Mouse (Mus musculus) cerebellum, adult 2 months (tissue): ENCODE data around the gene Cnn2. TPM values are rescaled to one million over a fixed set of nuclear protein-coding genes. Genes with fewer than 3 reads are reported as not detected.
"Not testable (repeated sequence)": the region's sequence is repeated elsewhere in the genome, so short reads cannot be mapped to it uniquely, and the experiment has no call there.

Experiments used
- DNase-seq, 2 experiments: peaks; one replicate each; pipeline ENCODE4 v3.0.0; 2021
- H3K27ac ChIP-seq: fragments of 200-500 bp; 2 replicates; pipeline ENCODE4 v1.5.1; 2012; ENCODE audit warnings: low read length, control low read depth, inconsistent platforms; ENCODE audit not compliant: insufficient read depth
- H3K27me3 ChIP-seq: fragments of 200-500 bp; 2 replicates; pipeline ENCODE4 v1.6.1; 2012; ENCODE audit warnings: inconsistent platforms, mild to moderate bottlenecking, low read length, moderate library complexity; ENCODE audit not compliant: control insufficient read depth, insufficient read depth
- H3K4me1 ChIP-seq: fragments of 200-500 bp; 2 replicates; pipeline ENCODE4 v1.6.1; 2011; ENCODE audit warnings: low read length; ENCODE audit not compliant: control insufficient read depth, insufficient read depth
- H3K4me3 ChIP-seq: fragments of 200-500 bp; replicated peaks from 2 replicates; pipeline ENCODE3; 2011; ENCODE audit warnings: mild to moderate bottlenecking, low read depth, low read length, control low read depth; ENCODE audit not compliant: insufficient read depth
- CTCF ChIP-seq: fragments of 200-500 bp; IDR thresholded peaks from 2 replicates; pipeline ENCODE4 v1.5.1; 2011; ENCODE audit warnings: low read depth, mild to moderate bottlenecking, control low read depth, low read length, moderate library complexity, borderline replicate concordance; ENCODE audit not compliant: insufficient read depth
- POLR2A ChIP-seq: fragments of 200-500 bp; IDR thresholded peaks from 2 replicates; pipeline ENCODE4 v1.6.1; 2011; ENCODE audit warnings: low read length, control low read depth, borderline replicate concordance; ENCODE audit not compliant: insufficient read depth
- WGBS: fragments of 180-500 bp; shearing (Covaris S2); methylation state at CpG from one replicate; pipeline ENCODE4 v1.1.7; 2018; 5-methylcytosine and 5-hydroxymethylcytosine counted together
- polyA plus RNA-seq: library from polyadenylated mRNA; depleted of rRNA; stranded (reverse); fragments of >200 nt; gene quantifications from 2 replicates; pipeline ENCODE4 v1.2.3, GENCODE M21; 2012

The Cnn2 gene
- polyA plus RNA-seq, 1 experiment: 8.2 TPM

DNA sequence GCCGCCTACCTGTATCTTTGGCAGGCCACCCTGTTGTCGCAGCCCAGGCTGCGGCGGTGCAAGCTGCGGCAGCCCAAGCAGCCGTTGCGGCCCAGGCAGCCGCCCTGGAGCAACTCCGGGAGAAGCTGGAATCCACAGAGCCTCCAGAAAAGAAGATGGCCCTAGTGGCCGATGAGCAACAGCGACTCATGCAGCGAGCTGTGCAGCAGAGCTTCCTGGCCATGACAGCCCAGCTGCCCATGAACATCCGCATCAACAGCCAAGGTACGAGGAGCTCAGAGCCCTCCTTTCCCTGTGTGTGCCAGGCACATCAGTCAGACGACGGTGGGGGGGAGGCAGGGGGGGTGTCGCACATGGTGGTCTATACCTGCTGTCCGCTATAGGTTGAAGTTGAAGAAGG, 37.7 kb upstream of the Cnn2 start:
- no peaks in the 10 kb centered on the region for H3K27me3 ChIP-seq
- TF ChIP-seq POLR2A: no peak
- TF ChIP-seq CTCF: no peak
- peaks cover 5% of the 10 kb centered on the region; the same call in 1 of the 2 replicates for H3K4me1 ChIP-seq
- 76% methylated on average over 18 of the region's 18 CpGs for WGBS
- no peak for DNase-seq
- no peak overlapping the region for H3K27ac ChIP-seq
- H3K4me3 ChIP-seq: no peak overlapping the region

DNA sequence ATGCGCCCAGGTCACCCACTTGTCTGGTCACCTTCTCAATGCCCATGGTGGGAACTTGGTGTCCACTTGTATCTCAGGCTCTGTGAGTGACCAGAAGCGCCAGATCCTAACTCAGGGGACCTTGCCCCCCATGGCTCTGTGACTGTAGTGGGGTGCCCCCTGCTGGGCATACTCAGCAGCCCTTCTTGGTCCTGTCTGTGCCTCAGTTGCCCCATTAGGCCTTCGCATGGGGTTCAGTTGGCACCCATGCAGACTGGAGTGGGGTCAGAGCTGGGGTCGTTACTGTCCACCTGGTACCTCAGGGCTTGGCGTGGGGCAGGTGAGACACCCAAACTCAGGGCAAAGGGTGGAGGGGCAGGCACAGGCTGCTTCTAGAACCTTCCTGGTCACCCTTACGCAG, 34.4 kb upstream of the Cnn2 start:
- no peak for TF ChIP-seq POLR2A
- peak; percentile 51 for TF ChIP-seq CTCF
- Histone ChIP-seq H3K27ac (no peak overlapping the region), H3K4me3 (no peak overlapping the region), H3K27me3 (no peaks in the 10 kb centered on the region), H3K4me1 (no peaks in the 10 kb centered on the region; the same call in 1 of the 2 replicates)
- WGBS: 85% methylated on average over 6 of the region's 6 CpGs
- DNase-seq: no peak

DNA sequence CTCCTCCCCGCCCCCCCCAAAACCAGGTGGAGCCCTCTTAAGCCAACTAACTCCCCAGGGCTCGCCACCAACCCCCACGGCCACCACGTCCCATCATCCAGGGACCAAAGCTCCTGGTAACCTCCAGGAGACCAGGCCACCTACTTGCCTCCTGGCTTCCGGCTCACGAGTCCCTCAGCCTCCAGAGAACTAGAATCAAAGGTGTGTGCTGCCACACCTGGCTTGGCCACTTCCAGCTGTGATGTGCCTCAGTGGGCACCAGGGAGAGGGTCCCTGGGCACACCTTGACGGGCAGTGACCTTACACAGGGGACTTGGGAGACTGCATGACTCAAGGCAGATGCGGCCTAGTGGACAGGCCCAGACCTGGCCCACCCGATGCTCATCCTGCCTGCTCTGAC, 32.7 kb upstream of the Cnn2 start:
- no peak for TF ChIP-seq POLR2A
- no peak for TF ChIP-seq CTCF
- DNase-seq: no peak
- 78% methylated on average over 9 of the region's 9 CpGs for WGBS
- H3K27me3 ChIP-seq: no peaks in the 10 kb centered on the region
- no peaks in the 10 kb centered on the region; the same call in 1 of the 2 replicates for H3K4me1 ChIP-seq
- no peak overlapping the region for H3K27ac ChIP-seq
- H3K4me3 ChIP-seq: no peak overlapping the region

DNA sequence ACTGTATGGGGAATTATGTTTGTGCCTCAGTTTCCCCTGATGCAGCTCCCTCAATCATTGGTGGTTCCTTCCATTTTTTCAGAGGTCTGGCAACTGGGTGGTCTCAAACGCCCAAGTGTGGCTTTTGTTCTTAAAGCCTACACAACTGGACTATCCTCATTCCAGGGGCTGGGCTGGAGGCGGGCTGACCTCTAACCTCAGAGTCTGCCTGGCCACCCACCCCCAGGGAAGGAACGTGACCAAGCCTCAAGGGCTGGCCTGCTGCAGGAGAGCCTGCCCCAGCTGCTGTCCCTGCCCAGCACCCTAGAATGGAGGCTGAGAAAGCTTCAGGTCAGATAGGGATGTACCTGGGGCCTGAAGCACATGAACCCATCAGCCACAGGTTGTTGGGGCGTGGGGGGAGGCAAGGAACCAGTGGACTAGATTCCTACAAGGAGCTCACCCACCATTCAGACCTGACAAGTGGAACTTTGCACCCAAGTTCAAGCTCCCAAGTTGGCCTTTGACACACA, 31.7 kb upstream of the Cnn2 start:
- H3K4me3 ChIP-seq: no peak overlapping the region
- no peak for DNase-seq
- 36% methylated on average over 4 of the region's 4 CpGs for WGBS

DNA sequence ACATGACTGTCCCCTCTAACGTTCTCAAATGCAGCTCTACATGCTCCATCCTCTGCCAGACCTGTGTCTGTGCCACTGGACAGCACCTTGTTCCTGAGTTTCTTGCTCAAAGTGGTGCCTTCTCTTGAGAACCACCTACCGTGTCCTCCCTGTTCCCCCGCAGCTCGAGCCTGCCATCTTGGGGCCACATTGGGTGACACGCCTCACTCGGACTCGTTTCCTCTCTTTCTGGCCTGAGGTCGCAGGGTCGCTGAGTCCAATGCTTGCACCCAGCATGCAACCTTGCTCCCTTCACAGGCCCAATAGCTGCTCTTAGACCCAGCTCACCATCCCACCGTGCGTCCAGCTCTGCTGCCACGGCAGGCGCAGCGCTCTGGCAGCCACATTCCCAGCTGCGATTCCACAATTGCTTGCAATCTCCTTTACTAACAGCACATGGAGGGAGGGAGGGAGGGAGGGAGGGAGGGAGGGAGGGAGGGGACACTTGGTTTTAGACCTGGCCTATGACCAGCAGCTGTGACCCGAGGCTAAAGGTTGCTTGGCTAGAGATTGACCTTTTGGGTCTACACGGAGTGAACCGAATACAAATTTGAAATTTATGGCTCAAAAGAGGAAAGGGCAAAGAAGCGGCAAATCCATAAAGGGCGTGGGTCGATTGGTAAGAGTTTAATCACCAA, 30.1 kb upstream of the Cnn2 start:
- TF ChIP-seq CTCF: peak; percentile 97
- TF ChIP-seq POLR2A: no peak
- DNase-seq: peak; percentile 77 to 87
- no peaks in the 10 kb centered on the region for H3K27me3 ChIP-seq
- 11% methylated on average over 21 of the region's 21 CpGs for WGBS
- no peaks in the 10 kb centered on the region; the same call in 1 of the 2 replicates for H3K4me1 ChIP-seq
- H3K4me3 ChIP-seq: peak overlapping the region; percentile 3
- no peak overlapping the region for H3K27ac ChIP-seq

More for the DNA sequence above, 31.7 kb upstream of the Cnn2 start:
- H3K4me1 ChIP-seq: no peaks in the 10 kb centered on the region; the same call in 1 of the 2 replicates
- TF ChIP-seq POLR2A: no peak
- TF ChIP-seq CTCF: no peak
- H3K27me3 ChIP-seq: no peaks in the 10 kb centered on the region
- H3K27ac ChIP-seq: no peak overlapping the region

DNA sequence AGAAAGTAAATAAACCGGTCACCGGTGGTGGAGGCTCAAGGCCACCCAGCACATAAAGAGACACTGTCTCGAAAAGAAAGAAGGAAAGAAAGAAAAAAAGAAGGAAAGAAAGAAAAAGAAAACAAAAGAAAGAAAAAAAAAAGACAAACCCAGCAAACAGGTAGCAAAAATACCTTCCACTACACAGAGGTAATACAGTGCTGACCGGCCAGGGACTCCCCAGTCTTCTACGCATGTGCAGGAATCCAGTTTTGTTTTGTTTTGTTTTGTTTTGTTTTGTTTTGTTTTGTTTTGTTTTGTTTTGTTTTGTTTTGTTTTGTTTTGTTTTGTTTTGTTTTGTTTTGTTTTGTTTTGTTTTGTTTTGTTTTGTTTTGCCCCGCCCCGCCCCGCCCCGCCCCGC, 29.0 kb upstream of the Cnn2 start:
- peak overlapping the region; percentile 19 for H3K4me3 ChIP-seq
- not testable (repeated sequence) for H3K27me3 ChIP-seq
- 21% methylated on average over 10 of the region's 10 CpGs for WGBS

DNA sequence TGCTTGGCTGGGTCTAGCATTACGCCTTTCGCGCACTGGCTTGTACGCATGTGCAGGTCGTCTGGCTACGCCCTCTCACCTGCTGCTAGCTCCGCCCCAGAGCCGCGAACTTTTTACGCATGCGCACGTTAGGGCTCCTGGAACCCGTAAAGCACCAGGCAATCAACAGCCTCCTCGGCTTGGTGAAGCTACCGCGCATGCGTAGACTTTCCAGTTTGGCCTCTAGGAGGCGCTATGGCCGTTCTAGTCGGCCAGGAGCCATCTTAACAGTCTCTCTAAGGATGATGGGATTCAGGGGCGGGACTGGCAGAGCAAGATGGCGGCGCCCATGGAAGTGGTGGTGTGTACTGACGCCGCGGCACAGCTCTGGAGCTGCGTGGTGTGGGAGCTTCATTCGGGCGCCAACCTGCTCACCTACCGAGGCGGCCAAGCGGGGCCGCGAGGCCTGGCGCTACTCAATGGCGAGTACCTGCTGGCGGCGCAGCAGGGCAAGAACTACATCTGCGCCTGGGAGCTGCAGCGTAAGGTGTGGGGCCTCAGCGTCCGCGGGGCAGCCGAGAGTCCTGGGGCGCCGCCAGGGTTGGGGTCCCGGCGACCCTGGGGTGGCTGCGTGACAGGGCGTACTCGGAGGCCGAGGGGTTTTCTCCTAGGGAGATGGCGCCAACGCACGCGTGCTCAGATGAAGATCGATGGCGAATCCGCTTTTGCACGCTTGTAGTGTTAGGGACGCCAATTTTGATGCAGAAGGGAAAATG, 28.4 kb upstream of the Cnn2 start, which contains the start of gene Wdr18:
Wdr18 (plus strand) TSS at position 306 of the 755 bp plus-strand sequence.
- Histone ChIP-seq H3K27ac (no peak within 1 kb of the TSS), H3K4me3 (peak within 1 kb of the TSS; percentile 72), H3K4me1 (no peaks in the 10 kb centered on the region; the same call in 1 of the 2 replicates), H3K27me3 (no peaks in the 10 kb centered on the region)
- TF ChIP-seq POLR2A (peak; percentile 33; the same call in 1 of the 2 replicates), CTCF (peak; percentile 86)
- WGBS: under 1% methylated on average over 61 of the region's 61 CpGs
- DNase-seq: peak; percentile 100

More for the DNA sequence above, 29.0 kb upstream of the Cnn2 start:
- not testable (repeated sequence) for H3K4me1 ChIP-seq, H3K27ac ChIP-seq, DNase-seq
